In the genomic region with DNA sequence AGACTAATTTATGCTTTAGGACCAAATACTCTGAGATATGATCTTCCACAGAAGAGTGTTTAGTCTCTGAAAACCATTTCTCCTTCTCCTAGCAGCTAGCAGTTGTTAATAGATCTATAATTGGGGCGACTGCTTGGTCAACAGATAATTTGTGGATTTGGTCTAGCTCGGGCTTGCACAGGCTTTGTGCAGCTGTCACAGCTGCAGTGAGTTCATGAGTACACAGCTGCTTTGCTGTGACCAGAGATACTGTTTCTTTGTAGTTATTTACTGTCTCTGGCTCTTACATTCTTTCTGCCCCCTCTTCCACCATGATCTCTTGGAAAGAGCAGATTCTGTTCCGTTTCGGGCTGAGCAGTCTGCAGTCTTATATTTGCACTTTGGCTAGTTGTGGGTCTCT, we compare ENCODE assay signal across 27 mouse cellular contexts.
"Had no signal": no experiment of that assay in that cellular context is flagged by ENCODE, and none has a peak within 500 bp of the region (broad histone marks: within the 10 kb centered on the region; RNA-seq: fewer than 3 reads in every experiment).

No protein-coding gene starts in this region.

- DNase-seq: gastrocnemius, postnatal 10 days; gastrocnemius, postnatal 25 days; heart, adult 11 months; heart, adult 2 months; heart, postnatal 14 days; heart, postnatal 36 days; kidney, adult 11 months; kidney, adult 2 months; kidney, adult 9 months; kidney, postnatal 14 days; kidney, postnatal 36 days; layer of hippocampus, adult 9-11 months; layer of hippocampus, postnatal 36 days; left cerebral cortex, postnatal 4 days had no signal

- H3K27ac ChIP-seq: heart, embryonic 13.5 days; heart, embryonic 15.5 days; hindbrain, embryonic 13.5 days; hindbrain, embryonic 15.5 days; hindbrain, postnatal 0 days; kidney, embryonic 15.5 days; kidney, postnatal 0 days; limb, embryonic 12.5 days; limb, embryonic 15.5 days; liver, embryonic 12.5 days; liver, embryonic 14.5 days had no signal

- H3K27me3 ChIP-seq: heart, embryonic 13.5 days; heart, embryonic 15.5 days; hindbrain, embryonic 13.5 days; hindbrain, embryonic 15.5 days; kidney, embryonic 15.5 days; limb, embryonic 12.5 days; limb, embryonic 15.5 days; liver, embryonic 12.5 days had no signal

- H3K9ac ChIP-seq: heart, embryonic 13.5 days; heart, embryonic 15.5 days; hindbrain, embryonic 13.5 days; hindbrain, embryonic 15.5 days; kidney, embryonic 15.5 days; limb, embryonic 12.5 days; limb, embryonic 15.5 days; liver, embryonic 12.5 days; liver, embryonic 14.5 days had no signal

- ATAC-seq: hindbrain, postnatal 0 days; intestine, embryonic 16.5 days; liver, embryonic 12.5 days had no signal

- H3K4me1 ChIP-seq: kidney, embryonic 15.5 days; limb, embryonic 12.5 days; limb, embryonic 15.5 days had no signal

- H3K4me2 ChIP-seq: heart, embryonic 11.5 days; heart, embryonic 13.5 days; heart, embryonic 15.5 days; hindbrain, embryonic 13.5 days; hindbrain, embryonic 15.5 days; kidney, embryonic 15.5 days; limb, embryonic 12.5 days; limb, embryonic 15.5 days; liver, embryonic 12.5 days had no signal

- H3K9me3 ChIP-seq: heart, embryonic 13.5 days; heart, embryonic 15.5 days; hindbrain, embryonic 13.5 days; hindbrain, embryonic 15.5 days; kidney, embryonic 15.5 days; limb, embryonic 12.5 days; limb, embryonic 15.5 days; liver, embryonic 12.5 days had no signal

- H3K4me3 ChIP-seq: heart, adult 2 months; heart, embryonic 13.5 days; heart, embryonic 15.5 days; hindbrain, embryonic 13.5 days; hindbrain, embryonic 15.5 days; kidney, embryonic 15.5 days; limb, embryonic 12.5 days; limb, embryonic 15.5 days; liver, embryonic 12.5 days had no signal
